Mouse (Mus musculus): ENCODE results near the gene Gpi1.

DNA sequence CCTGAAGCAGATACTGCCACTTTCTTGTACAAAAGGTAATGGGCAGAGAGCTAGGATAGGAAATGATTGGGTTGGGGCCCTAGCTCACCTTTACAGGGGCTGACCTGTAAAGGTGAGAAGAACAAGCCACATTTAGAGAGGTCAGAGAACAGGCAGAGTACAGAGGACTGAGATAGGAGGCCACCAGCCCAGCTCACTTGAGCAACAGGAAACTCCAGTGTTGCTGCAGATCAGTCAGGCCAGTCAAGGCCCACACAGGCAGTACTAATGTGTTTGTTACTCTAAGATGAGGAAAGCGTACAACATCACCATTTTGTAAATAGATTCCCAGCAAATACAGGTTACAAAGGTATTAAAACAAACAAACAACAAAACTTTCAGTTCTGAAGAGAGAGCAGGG is 25.8 kb upstream of the Gpi1 start:
- TF ChIP-seq CTCF (IDR thresholded peaks at IDR 0.05; ENCODE audit: insufficient read depth, low read depth, low read length) (no peak), POLR2A (IDR thresholded peaks at IDR 0.05; ENCODE audit: insufficient read depth, low read depth, low read length) (no peak)

Measured in olfactory bulb, adult 2 months (tissue).